Mouse (Mus musculus): ENCODE data around the gene Sstr3. TPM values are rescaled to one million over a fixed set of nuclear protein-coding genes. Genes with fewer than 3 reads are reported as not detected.

Sstr3 gene
- polyA plus RNA-seq, 1 experiment from 2014 or later: 1.0 TPM

DNA sequence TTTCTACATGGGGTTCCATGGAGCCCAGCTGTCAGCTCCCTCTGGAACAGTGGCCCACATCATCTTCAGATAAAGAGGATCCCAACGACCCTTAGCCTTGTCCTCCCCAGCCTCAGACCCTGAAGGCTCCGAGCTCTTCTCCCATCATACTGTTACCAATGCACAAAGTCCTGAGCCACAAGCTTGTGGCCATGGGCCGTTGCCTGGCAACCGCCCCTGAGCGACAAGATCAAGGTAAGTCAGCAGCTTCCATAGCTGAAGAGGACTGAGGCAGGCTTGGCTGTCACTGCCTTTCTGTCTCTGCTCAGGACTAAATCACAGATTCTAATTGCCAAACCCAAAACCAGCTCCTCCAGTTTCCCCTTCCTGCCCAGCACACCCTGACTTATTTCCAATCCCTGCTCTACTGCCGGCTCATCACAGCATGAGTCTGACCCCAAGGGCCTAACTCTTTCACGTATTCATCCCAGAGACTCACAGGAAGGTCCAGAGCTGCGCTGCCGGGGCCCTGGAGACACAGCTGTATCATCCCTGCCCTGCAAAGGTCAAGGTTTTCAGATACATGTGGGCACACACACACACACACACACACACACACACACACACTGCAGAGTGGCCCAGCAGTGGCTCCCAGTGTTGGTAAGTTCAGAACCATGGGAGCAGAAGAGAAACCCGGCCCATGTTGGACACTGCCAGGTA lies 8.6 kb downstream of the Sstr3 start:
- no peaks in the 10 kb centered on the region for H3K9me3 ChIP-seq
- H3K27ac ChIP-seq (replicated peaks): no peak overlapping the region
- no peak overlapping the region for H3K9ac ChIP-seq (replicated peaks)
- H3K4me2 ChIP-seq (replicated peaks): no peak overlapping the region
- H3K36me3 ChIP-seq: no peaks in the 10 kb centered on the region
- no peak for ATAC-seq (replicated peaks)
- WGBS: 51% methylated on average over 10 of the region's 10 CpGs
- H3K27me3 ChIP-seq: no peaks in the 10 kb centered on the region
- H3K4me1 ChIP-seq: peaks cover 17% of the 10 kb centered on the region
- H3K4me3 ChIP-seq: no peak overlapping the region

DNA sequence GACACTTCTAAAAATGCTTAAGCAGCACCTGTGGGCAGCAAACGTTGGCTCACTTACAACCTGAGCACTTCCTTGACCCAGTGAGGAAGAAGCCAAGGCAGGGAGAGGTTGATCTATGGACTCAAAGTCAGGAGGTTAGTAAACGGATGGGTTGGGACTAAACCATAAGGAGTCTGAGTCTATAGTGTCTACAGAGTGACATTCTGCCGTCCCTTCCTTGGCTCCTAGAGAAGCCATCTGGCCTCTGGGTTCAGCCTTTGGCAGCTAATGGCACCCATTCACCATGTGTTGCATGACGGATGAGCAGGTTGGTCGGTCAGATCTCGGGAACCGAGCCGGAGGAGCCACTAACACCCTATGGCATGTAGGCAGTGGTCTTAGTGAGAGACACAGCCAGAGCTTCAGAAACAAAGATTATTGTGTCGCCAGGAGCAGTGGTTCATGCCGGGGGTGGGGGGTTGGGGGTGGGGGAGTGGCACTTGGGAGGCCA lies 11.1 kb downstream of the Sstr3 start:
- H3K27me3 ChIP-seq: no peaks in the 10 kb centered on the region
- no peak overlapping the region for H3K4me2 ChIP-seq (replicated peaks)
- H3K36me3 ChIP-seq: no peaks in the 10 kb centered on the region
- peaks cover 31% of the 10 kb centered on the region for H3K4me1 ChIP-seq
- H3K4me3 ChIP-seq: no peak overlapping the region
- H3K27ac ChIP-seq (replicated peaks): no peak overlapping the region
- no peak overlapping the region for H3K9ac ChIP-seq (replicated peaks)
- no peaks in the 10 kb centered on the region for H3K9me3 ChIP-seq
- WGBS: 75% methylated on average over 10 of the region's 10 CpGs
- ATAC-seq (replicated peaks): no peak

DNA sequence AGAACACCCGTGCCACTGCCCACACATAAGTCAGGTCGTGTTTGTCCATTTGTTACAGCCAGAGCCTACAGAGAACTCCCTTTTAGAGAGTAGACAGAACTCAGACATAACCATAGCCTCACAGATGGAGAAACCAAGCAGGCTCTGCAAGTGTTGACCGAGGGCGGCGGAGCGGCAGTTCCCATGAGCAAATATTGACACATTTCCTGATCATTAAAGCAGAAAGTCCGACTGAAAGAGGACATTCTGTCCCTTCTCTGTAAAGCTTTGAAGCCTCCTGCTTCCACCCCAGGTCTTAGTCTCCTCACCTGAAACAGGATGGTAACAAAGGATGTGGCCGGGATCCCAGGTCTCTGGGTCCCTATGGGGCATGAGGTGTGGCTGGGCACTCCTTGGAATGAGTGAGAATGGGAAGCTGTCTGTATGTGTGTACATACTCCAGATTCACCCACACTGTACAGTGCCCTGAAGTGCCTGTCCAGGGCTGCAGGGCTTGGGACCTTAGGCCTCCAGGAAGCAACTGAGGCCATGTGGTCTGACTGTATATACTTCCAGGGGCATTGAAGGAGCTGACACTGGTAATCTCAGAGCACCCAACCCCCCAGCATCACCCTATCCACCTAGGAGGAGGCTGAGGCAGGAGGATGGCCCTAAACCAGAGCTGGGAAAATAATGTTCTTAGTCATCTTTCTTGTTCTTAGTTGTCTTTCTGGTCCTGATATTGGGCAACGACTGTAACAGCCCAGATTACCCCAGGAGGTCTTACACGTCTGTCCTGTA lies 11.7 kb downstream of the Sstr3 start:
- Histone ChIP-seq H3K4me1 (peaks cover 31% of the 10 kb centered on the region), H3K4me2 (replicated peaks) (no peak overlapping the region), H3K4me3 (no peak overlapping the region), H3K27me3 (no peaks in the 10 kb centered on the region), H3K9me3 (no peaks in the 10 kb centered on the region), H3K9ac (replicated peaks) (0 out of 2 replicates have a peak overlapping the region, but pooled peaks have one; percentile 14), H3K36me3 (no peaks in the 10 kb centered on the region), H3K27ac (replicated peaks) (no peak overlapping the region)
- no peak for ATAC-seq (replicated peaks)
- WGBS: 74% methylated on average over 10 of the region's 10 CpGs

DNA sequence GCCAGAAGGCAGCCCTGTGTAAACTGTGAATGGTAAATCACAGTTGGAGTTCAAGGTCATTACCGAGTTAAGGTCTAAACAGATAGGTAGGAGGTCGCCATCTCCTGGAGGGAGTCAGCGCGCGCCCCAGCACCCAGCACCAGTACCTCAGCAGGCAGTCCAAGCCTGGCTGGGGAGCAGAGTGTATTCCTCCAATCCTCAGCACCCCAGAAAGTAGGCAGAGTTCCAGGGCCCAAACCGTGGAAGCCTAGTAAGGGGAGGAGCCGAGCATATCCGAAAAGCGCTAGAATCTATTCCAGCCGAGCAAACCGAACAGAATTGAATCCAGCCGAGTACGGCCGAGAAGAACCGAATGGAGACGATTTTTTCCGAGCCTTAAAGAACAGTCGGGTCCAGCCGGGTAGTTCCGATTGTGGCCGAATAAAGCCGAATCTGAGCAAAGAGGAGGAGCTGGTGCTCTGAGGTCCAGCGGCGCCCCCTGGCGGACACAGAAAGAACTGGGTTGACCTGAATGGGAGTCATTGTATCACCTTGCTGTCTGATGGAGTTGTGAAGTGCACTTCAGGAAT lies 12.5 kb downstream of the Sstr3 start:
- Histone ChIP-seq H3K4me2 (replicated peaks) (peak overlapping the region; percentile 55), H3K36me3 (no peaks in the 10 kb centered on the region), H3K9ac (replicated peaks) (peak overlapping the region; percentile 53), H3K4me1 (peaks cover 31% of the 10 kb centered on the region), H3K27ac (replicated peaks) (peak overlapping the region; percentile 70), H3K9me3 (no peaks in the 10 kb centered on the region), H3K4me3 (peak overlapping the region; percentile 35), H3K27me3 (no peaks in the 10 kb centered on the region)
- WGBS: under 1% methylated on average over 25 of the region's 25 CpGs
- peak; percentile 87 for ATAC-seq (replicated peaks)

DNA sequence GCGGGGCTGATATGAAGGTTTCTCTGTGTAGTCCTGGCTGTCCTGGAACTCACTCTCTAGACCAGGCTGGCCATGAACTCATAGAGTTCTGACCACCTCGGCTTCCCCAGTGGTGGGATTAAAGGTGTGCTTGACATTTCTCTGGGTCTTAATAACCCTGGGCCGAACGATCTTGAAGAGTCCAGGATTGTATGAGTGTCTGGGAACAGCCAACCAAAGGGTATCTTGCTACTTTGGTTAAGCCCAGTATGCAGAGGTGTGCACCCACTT lies 13.1 kb downstream of the Sstr3 start:
- peak overlapping the region; percentile 55; the same call in 1 of the 2 replicates for H3K4me2 ChIP-seq (replicated peaks)
- peak; percentile 7; the same call in 1 of the 2 replicates for ATAC-seq (replicated peaks)
- peak overlapping the region; percentile 35; the same call in 1 of the 2 replicates for H3K4me3 ChIP-seq
- H3K36me3 ChIP-seq: no peaks in the 10 kb centered on the region
- H3K4me1 ChIP-seq: peaks cover 31% of the 10 kb centered on the region
- H3K9me3 ChIP-seq: no peaks in the 10 kb centered on the region
- 64% methylated on average over 4 of the region's 4 CpGs for WGBS
- peak overlapping the region; percentile 70; the same call in 1 of the 2 replicates for H3K27ac ChIP-seq (replicated peaks)
- H3K9ac ChIP-seq (replicated peaks): peak overlapping the region; percentile 53; the same call in 1 of the 2 replicates
- no peaks in the 10 kb centered on the region for H3K27me3 ChIP-seq

DNA sequence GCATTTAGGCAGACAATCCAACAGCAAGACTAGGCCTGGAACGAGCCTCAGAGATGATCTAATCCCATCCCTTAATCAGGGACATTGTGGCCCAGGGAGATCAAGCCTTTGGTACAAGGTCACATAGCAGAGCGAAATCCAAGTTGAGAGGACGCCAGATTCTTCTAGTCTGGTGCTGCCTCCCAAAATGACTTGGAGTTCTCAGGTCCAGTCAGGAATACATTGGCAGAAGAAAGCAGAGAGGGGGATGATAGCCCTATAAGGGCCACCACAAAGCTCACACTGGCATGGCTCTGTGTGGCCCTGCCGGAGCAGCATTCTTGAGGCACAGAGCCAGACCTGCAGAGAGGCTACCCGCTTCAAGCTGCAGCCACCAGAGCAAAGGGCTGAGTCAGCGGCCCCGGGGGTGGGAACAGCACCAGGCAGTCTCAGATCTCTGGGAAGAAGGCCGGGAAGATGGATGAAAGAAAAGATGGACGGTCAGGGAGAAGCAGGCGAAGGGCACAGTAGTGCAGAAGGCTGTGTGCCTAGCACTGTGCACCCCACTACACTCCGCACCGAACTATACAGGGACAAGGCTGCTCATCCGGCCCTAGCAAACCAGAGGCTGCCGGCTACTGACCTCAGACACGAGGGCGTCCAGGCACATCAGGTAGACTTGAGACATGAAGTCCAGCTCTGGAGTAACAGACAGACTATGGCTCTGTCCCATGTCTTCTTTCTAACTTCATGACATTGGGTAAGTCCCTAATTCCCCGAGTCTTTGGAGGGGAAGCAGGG lies 13.6 kb downstream of the Sstr3 start, which contains the start of gene C1qtnf6:
Gene C1qtnf6, minus strand, starts transcription at position 746 of the 780 bp plus-strand sequence.
- no peak for ATAC-seq (replicated peaks)
- Histone ChIP-seq H3K4me3 (peak within 1 kb of the TSS; percentile 35), H3K4me1 (peaks cover 31% of the 10 kb centered on the region), H3K27me3 (no peaks in the 10 kb centered on the region), H3K9ac (replicated peaks) (peak within 1 kb of the TSS; percentile 53), H3K9me3 (no peaks in the 10 kb centered on the region), H3K27ac (replicated peaks) (peak within 1 kb of the TSS; percentile 70), H3K36me3 (no peaks in the 10 kb centered on the region), H3K4me2 (replicated peaks) (peak within 1 kb of the TSS; percentile 55)
- WGBS: 77% methylated on average over 17 of the region's 17 CpGs

DNA sequence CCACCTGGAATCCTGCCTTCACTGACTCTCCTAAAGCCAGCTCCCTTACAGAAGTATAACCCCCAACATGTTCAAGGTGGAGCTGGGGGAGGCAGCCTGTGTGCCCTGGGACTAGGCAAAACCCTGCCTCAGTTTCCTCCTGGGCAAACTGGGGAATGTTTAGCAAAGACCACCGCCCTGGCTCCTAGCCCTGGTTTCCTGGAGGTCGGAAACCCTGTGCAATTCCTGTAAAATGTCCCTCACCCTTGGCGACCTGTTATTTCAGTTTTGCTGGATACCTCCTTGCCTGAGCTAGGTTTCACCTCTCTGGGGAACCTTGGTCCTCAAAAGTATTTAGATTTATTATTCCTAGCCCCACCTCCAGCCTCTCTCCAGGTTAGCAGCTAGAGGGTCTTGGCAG lies 14.3 kb downstream of the Sstr3 start:
- Histone ChIP-seq H3K36me3 (no peaks in the 10 kb centered on the region), H3K9ac (replicated peaks) (0 out of 2 replicates have a peak overlapping the region, but pooled peaks have one; percentile 57), H3K9me3 (no peaks in the 10 kb centered on the region), H3K4me1 (peaks cover 31% of the 10 kb centered on the region), H3K27me3 (no peaks in the 10 kb centered on the region), H3K27ac (replicated peaks) (peak overlapping the region; percentile 79), H3K4me2 (replicated peaks) (peak overlapping the region; percentile 45; the same call in 1 of the 2 replicates), H3K4me3 (no peak overlapping the region)
- ATAC-seq (replicated peaks): no peak
- 77% methylated on average over 3 of the region's 3 CpGs for WGBS

DNA sequence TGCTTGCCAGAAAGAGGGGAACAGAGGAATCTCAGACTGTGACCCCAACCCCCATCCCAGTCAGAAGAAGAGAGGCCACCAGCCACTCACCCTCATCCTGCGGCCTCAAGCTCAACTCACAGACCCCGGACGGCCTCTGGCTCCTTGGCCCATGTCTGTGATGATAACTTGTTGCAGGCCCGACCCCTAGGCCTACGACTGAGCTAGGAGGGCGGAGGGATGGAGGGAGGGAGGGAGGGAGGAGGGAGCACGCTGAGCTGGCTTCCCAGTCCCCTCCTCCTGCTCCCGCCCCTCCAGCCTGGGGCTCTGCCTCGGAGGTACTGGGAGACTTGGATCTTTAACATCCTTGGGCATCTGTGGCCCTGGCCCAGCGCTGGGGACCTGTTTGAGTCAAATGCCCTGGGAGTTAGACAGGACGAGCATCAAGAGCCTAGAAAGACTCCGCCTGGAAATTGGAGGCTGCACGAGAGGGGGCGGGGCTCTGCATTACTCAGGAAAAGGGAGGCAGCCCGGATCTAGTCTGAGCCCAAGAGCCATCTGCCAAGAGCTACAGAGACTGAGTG lies 15.0 kb downstream of the Sstr3 start:
- no peaks in the 10 kb centered on the region for H3K36me3 ChIP-seq
- WGBS: 0% methylated on average over 14 of the region's 15 CpGs
- no peaks in the 10 kb centered on the region for H3K27me3 ChIP-seq
- H3K9me3 ChIP-seq: no peaks in the 10 kb centered on the region
- ATAC-seq (replicated peaks): peak; percentile 49
- H3K4me2 ChIP-seq (replicated peaks): peak overlapping the region; percentile 45
- H3K27ac ChIP-seq (replicated peaks): peak overlapping the region; percentile 79
- H3K9ac ChIP-seq (replicated peaks): peak overlapping the region; percentile 57
- peak overlapping the region; percentile 36 for H3K4me3 ChIP-seq
- peaks cover 31% of the 10 kb centered on the region for H3K4me1 ChIP-seq

DNA sequence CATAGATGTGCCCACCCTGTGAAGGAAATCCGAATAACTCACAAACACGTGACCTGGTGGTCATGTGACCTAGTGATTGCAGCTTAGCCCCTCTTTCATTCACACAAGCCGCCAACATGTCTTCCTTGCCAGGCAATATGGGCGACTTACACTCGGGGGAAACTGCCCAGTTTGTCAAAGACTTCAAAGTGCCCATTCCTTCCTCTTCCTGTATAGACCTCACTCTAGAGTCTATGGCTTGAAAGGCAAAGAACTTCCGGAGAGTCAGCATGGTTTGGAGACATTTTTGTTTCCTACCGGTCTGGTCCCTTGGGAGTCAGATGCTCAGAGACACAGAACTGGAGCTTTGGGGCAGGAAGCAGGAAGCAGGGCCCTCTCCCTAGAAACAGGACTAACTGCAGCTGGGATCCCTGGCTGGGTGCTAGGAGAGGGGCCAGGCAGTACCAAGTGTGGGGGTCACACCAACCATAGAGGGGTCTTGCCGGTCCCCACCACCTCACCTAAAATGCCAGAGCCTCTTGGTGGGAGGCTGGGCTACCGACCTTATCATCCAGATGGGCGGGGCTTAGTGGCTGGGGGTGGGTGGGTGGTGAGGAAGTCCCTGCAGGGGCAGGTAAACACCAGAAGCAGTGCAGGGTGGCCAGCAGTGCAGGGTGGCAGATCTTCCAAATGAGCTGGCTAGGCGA lies 15.6 kb downstream of the Sstr3 start:
- Histone ChIP-seq H3K4me2 (replicated peaks) (peak overlapping the region; percentile 45), H3K27me3 (no peaks in the 10 kb centered on the region), H3K4me3 (peak overlapping the region; percentile 36), H3K27ac (replicated peaks) (peak overlapping the region; percentile 79), H3K9me3 (no peaks in the 10 kb centered on the region), H3K9ac (replicated peaks) (peak overlapping the region; percentile 57), H3K36me3 (no peaks in the 10 kb centered on the region), H3K4me1 (peaks cover 31% of the 10 kb centered on the region)
- no peak for ATAC-seq (replicated peaks)
- WGBS: 52% methylated on average over 11 of the region's 11 CpGs

DNA sequence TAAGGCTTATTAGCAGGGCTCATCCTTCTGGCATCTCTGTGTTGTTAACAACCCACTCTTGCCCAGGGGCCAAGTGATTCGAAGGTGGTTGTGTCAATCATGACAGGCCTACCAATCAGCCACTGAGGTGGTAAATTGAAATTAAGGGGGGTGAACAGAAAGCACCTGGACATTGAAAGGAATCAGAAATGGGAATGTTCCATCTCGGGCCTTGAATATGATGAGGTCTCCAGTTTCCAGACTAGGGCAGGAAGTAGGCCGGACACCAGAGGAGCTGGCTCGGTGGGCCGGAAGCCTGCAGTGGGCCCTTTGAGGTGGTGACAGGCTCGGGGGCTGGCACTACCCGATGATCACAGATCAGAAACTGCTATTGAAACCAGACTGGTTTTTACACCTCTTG lies 16.5 kb downstream of the Sstr3 start:
- Histone ChIP-seq H3K9me3 (no peaks in the 10 kb centered on the region), H3K4me2 (replicated peaks) (no peak overlapping the region), H3K9ac (replicated peaks) (no peak overlapping the region), H3K4me1 (peaks cover 31% of the 10 kb centered on the region), H3K27me3 (no peaks in the 10 kb centered on the region), H3K36me3 (no peaks in the 10 kb centered on the region), H3K27ac (replicated peaks) (no peak overlapping the region), H3K4me3 (no peak overlapping the region)
- 87% methylated on average over 7 of the region's 7 CpGs for WGBS
- ATAC-seq (replicated peaks): no peak

DNA sequence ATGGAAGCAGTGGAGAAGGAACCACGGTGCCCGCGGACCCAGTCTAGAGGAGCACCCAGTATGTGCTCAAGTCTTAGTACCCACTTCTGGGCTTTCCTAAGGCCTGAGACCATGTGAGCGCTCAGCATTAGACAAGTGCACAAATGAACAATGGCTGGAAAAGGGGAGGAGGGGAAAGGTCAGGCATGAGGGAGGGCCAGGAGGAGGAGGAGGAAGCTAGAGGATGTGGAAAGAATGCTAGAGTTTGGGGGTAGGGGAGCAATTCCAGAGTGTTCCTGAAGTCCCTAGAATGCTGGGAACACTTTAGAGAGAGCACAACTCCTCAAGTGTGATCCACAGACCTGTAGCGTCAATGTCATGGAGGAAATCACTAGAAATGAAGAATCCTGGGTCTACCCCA lies 20.3 kb downstream of the Sstr3 start:
- Histone ChIP-seq H3K4me1 (peaks cover 5% of the 10 kb centered on the region), H3K36me3 (no peaks in the 10 kb centered on the region), H3K27ac (replicated peaks) (no peak overlapping the region), H3K4me2 (replicated peaks) (no peak overlapping the region), H3K9me3 (no peaks in the 10 kb centered on the region), H3K4me3 (no peak overlapping the region), H3K9ac (replicated peaks) (no peak overlapping the region), H3K27me3 (no peaks in the 10 kb centered on the region)
- no peak for ATAC-seq (replicated peaks)
- 87% methylated on average over 5 of the region's 5 CpGs for WGBS

Data from forebrain, embryonic 15.5 days (tissue).